Mouse (Mus musculus) midbrain, embryonic 16.5 days (tissue): ENCODE results near the gene Thy1. TPM values are rescaled to one million over a fixed set of nuclear protein-coding genes. Genes with fewer than 3 reads are reported as not detected.
A peak's percentile ranks its signal among the peaks of the same experiment; 100 is the strongest.

Experiments used
- ATAC-seq: fragments of 200-750 bp; cut with Nextera tagmentation; 2 replicates; pipeline ENCODE4 v1.8.0; 2017; ENCODE audit warnings: moderate TSS enrichment
- H3K27ac ChIP-seq: fragments of 300-500 bp; sonication (generic); 2 replicates; pipeline ENCODE4 v1.5.1; 2014; ENCODE audit warnings: mild to moderate bottlenecking, low read length, mixed read lengths
- H3K27me3 ChIP-seq: fragments of 300-500 bp; sonication (generic); 2 replicates; pipeline ENCODE4 v1.6.1; 2014; ENCODE audit warnings: low read depth, low read length, mixed read lengths; ENCODE audit not compliant: control insufficient read depth, insufficient read depth
- H3K36me3 ChIP-seq: fragments of 300-500 bp; sonication (generic); 2 replicates; pipeline ENCODE4 v1.6.1; 2014; ENCODE audit warnings: mild to moderate bottlenecking, low read length, moderate library complexity, mixed read lengths; ENCODE audit not compliant: control insufficient read depth, insufficient read depth
- H3K4me1 ChIP-seq: fragments of 300-500 bp; sonication (generic); 2 replicates; pipeline ENCODE4 v1.6.1; 2014; ENCODE audit warnings: mild to moderate bottlenecking, low read length, mixed read lengths; ENCODE audit not compliant: control insufficient read depth, insufficient read depth
- H3K4me2 ChIP-seq: fragments of 300-500 bp; sonication (generic); 2 replicates; pipeline ENCODE4 v1.6.1; 2014; ENCODE audit warnings: mild to moderate bottlenecking, low read length, mixed read lengths
- H3K4me3 ChIP-seq: fragments of 300-500 bp; sonication (generic); 2 replicates; pipeline ENCODE4 v1.5.1; 2014; ENCODE audit warnings: low read depth, mild to moderate bottlenecking, low read length, moderate library complexity, mixed read lengths
- H3K9ac ChIP-seq: fragments of 300-500 bp; sonication (generic); 2 replicates; pipeline ENCODE4 v1.6.1; 2014; ENCODE audit warnings: low read depth, low read length, mixed read lengths
- H3K9me3 ChIP-seq: fragments of 300-500 bp; sonication (generic); replicated peaks from 2 replicates; pipeline ENCODE4 v1.6.1; 2014; ENCODE audit warnings: mild to moderate bottlenecking, low read length, mixed read lengths; ENCODE audit not compliant: control insufficient read depth, poor library complexity, severe bottlenecking
- whole genome bisulfite sequencing: fragments of 180-500 bp; shearing (Covaris S2); extraction: QIAGEN DNeasy Blood & Tissue Kit; methylation state at CpG from one replicate; pipeline ENCODE4 v1.1.7; 2014; 5-methylcytosine and 5-hydroxymethylcytosine counted together
- polyA plus RNA-seq: library from polyadenylated mRNA; unstranded; fragments of >200 nt; fragmentation: Nextera tagmentation; extraction: Ambion mirVana; gene quantifications from 2 replicates; pipeline ENCODE4 v1.2.1, GENCODE M21; 2015

Thy1 gene
- polyA plus RNA-seq = 2.9 and 6.4 TPM in 2 replicates

DNA sequence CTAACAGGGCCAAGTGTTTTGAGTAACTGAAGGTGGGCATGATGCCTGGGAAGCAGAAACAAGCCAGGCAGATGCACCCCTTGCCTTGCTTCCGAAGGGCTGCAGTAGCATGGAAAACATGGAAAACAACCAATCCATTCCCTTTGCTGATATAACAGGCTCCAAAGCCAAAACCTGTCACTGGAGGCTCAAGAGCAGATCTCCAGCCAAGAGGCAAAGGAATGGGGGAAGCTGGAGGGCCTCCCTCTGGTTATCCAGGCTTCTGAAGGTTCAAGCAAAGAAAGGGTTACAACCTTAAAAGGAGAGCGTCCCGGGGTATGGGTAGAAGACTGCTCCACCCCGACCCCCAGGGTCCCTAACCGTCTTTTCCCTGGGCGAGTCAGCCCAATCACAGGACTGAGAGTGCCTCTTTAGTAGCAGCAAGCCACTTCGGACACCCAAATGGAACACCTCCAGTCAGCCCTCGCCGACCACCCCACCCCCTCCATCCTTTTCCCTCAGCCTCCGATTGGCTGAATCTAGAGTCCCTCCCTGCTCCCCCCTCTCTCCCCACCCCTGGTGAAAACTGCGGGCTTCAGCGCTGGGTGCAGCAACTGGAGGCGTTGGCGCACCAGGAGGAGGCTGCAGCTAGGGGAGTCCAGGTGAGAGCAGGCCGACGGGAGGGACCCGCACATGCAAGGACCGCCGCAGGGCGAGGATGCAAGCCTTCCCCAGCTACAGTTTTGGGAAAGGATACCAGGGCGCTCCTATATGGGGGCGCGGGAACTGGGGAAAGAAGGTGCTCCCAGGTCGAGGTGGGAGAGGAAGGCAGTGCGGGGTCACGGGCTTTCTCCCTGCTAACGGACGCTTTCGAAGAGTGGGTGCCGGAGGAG lies at the start of gene Thy1:
TSS of gene Thy1 (plus strand) at position 549 of the 872 bp plus-strand sequence.
- Histone ChIP-seq H3K4me2 (peak within 1 kb of the TSS; percentile 62), H3K9ac (peak within 1 kb of the TSS; percentile 42), H3K36me3 (no peaks in the 10 kb centered on the region), H3K4me3 (peak within 1 kb of the TSS; percentile 43), H3K4me1 (peaks cover 16% of the 10 kb centered on the region; the same call in 1 of the 2 replicates), H3K9me3 (no peaks in the 10 kb centered on the region), H3K27ac (no peak within 1 kb of the TSS), H3K27me3 (peaks cover 16% of the 10 kb centered on the region)
- ATAC-seq = peak; percentile 70
- under 1% methylated on average over 29 of the region's 30 CpGs for WGBS

DNA sequence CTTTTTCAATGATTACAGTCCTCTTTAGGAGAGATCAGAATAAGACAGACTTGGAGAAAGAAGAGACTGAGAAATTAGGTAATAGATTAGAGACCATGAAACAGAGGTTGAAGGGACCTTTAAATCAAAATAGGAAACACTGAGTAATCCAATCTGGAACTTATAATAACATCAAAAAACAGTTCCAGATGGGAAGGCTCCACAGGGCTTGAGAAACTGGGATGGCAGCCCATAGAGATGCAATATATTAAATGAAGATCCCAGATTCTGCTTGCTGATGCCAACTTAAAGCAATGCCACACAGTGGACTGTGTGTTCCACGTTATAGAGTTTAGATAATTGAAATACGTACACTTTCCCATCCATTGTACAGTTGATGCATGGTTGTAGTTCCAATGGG lies 45.5 kb upstream of the Thy1 start:
- H3K27me3 ChIP-seq = no peaks in the 10 kb centered on the region
- H3K4me2 ChIP-seq = no peak overlapping the region
- no peak for ATAC-seq
- 78% methylated on average over 2 of the region's 2 CpGs for WGBS
- H3K4me1 ChIP-seq = no peaks in the 10 kb centered on the region; the same call in 1 of the 2 replicates
- H3K36me3 ChIP-seq = no peaks in the 10 kb centered on the region
- H3K9me3 ChIP-seq = no peaks in the 10 kb centered on the region
- no peak overlapping the region for H3K9ac ChIP-seq
- no peak overlapping the region for H3K4me3 ChIP-seq
- H3K27ac ChIP-seq = no peak overlapping the region

DNA sequence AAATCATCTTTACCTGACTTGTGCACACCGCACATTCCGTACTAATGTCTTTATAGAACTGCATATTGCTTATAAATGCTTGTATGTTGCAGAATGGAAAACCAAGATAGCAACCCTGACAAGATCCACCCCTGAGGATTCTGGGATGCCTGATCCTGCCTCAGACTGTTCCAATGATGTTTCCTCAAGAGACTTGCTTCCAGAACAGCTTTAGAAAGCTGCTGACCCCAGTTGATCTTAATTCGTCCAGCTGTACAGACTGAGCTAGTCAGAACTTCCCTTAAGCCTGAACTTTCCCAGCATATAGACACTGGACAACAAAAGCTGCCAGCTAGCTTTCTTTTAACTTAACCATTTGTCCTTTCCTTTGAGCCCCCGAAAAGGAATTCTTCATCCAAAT lies 44.3 kb upstream of the Thy1 start:
- Histone ChIP-seq H3K4me1 (no peaks in the 10 kb centered on the region), H3K36me3 (no peaks in the 10 kb centered on the region), H3K4me2 (no peak overlapping the region), H3K27ac (no peak overlapping the region), H3K9ac (no peak overlapping the region), H3K27me3 (no peaks in the 10 kb centered on the region), H3K4me3 (no peak overlapping the region), H3K9me3 (no peaks in the 10 kb centered on the region)
- WGBS = 70% methylated on average over 4 of the region's 4 CpGs
- no peak for ATAC-seq

DNA sequence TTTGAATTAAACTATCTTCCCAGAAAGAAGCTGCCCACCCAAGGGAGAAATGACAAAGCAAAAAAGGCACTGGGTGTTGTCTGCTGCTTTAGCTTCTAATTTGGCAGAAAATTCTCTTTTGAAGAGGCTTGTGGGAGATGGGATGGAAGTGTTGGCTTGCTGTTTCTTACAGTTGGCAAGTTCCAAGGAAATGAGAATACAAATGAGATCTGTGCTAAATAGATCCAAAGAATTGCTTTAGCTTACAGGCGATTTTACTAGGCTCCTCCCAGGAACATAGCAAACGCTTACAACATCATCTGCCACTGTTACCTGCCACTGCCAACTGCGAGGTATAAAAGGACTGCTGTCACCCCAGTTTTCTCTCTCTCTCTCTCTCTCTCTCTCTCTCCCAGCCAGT lies 38.8 kb upstream of the Thy1 start:
- Histone ChIP-seq H3K9me3 (no peaks in the 10 kb centered on the region), H3K27ac (no peak overlapping the region), H3K4me2 (no peak overlapping the region), H3K9ac (no peak overlapping the region), H3K4me3 (no peak overlapping the region), H3K4me1 (no peaks in the 10 kb centered on the region), H3K36me3 (no peaks in the 10 kb centered on the region), H3K27me3 (no peaks in the 10 kb centered on the region)
- WGBS = 74% methylated on average over 3 of the region's 3 CpGs
- no peak for ATAC-seq

- H3K27me3 ChIP-seq = no peaks in the 10 kb centered on the region
Measured at GRCm38 (mm10) chr9:44005305-44005704, 37.9 kb upstream of the Thy1 start.

GRCm38 (mm10) chr9:44007323-44007722 lies 35.9 kb upstream of the Thy1 start:
- Histone ChIP-seq H3K4me2 (no peak overlapping the region), H3K27me3 (no peaks in the 10 kb centered on the region), H3K4me1 (peaks cover 5% of the 10 kb centered on the region), H3K36me3 (no peaks in the 10 kb centered on the region), H3K9ac (no peak overlapping the region), H3K9me3 (no peaks in the 10 kb centered on the region), H3K4me3 (no peak overlapping the region), H3K27ac (no peak overlapping the region)
- WGBS = 69% methylated on average over 2 of the region's 2 CpGs
- ATAC-seq = no peak

More at GRCm38 (mm10) chr9:44005305-44005704, 37.9 kb upstream of the Thy1 start:
- no peak for ATAC-seq
- no peak overlapping the region for H3K27ac ChIP-seq
- H3K9me3 ChIP-seq = no peaks in the 10 kb centered on the region
- H3K9ac ChIP-seq = no peak overlapping the region
- WGBS = 89% methylated on average over 3 of the region's 3 CpGs
- no peak overlapping the region for H3K4me2 ChIP-seq
- no peaks in the 10 kb centered on the region for H3K4me1 ChIP-seq
- H3K36me3 ChIP-seq = no peaks in the 10 kb centered on the region
- H3K4me3 ChIP-seq = no peak overlapping the region

GRCm38 (mm10) chr9:44007991-44008390 lies 35.2 kb upstream of the Thy1 start:
- no peak for ATAC-seq
- Histone ChIP-seq H3K9me3 (no peaks in the 10 kb centered on the region), H3K27ac (no peak overlapping the region), H3K27me3 (no peaks in the 10 kb centered on the region), H3K36me3 (no peaks in the 10 kb centered on the region), H3K4me2 (no peak overlapping the region), H3K9ac (no peak overlapping the region), H3K4me1 (peaks cover 10% of the 10 kb centered on the region), H3K4me3 (no peak overlapping the region)
- WGBS = 52% methylated on average over 3 of the region's 3 CpGs

GRCm38 (mm10) chr9:44010900-44011299 lies 32.3 kb upstream of the Thy1 start:
- Histone ChIP-seq H3K27me3 (no peaks in the 10 kb centered on the region), H3K4me1 (peaks cover 14% of the 10 kb centered on the region), H3K9ac (no peak overlapping the region), H3K27ac (no peak overlapping the region), H3K9me3 (no peaks in the 10 kb centered on the region), H3K36me3 (no peaks in the 10 kb centered on the region), H3K4me2 (no peak overlapping the region), H3K4me3 (no peak overlapping the region)
- no peak for ATAC-seq
- WGBS = 76% methylated on average over 3 of the region's 3 CpGs

DNA sequence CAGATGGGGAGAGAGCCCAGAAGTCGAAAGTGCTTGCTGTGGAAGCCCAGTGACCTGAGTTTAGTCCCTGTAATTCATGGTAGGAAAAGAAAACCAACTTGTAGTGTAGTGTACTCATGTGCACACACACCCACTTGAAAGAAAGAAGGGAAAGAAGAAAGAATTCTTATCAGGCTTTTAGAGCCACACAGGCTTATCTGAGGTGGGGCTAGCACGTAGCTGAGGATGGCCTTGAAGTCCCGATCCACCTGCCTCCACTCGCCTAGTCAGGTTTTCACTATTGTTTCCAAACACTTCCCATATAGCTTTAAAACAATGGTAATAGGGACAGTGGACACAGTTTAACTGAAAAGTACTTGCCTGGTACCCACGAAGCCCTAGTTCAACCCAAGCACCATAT lies 31.5 kb upstream of the Thy1 start:
- H3K4me1 ChIP-seq = peaks cover 14% of the 10 kb centered on the region
- no peaks in the 10 kb centered on the region for H3K9me3 ChIP-seq
- 0 out of 2 replicates have a peak overlapping the region, but pooled peaks have one; percentile 2 for H3K27ac ChIP-seq
- no peak overlapping the region for H3K4me3 ChIP-seq
- no peaks in the 10 kb centered on the region for H3K27me3 ChIP-seq
- no peak overlapping the region for H3K9ac ChIP-seq
- no peak overlapping the region for H3K4me2 ChIP-seq
- 84% methylated on average over 5 of the region's 5 CpGs for WGBS
- no peaks in the 10 kb centered on the region for H3K36me3 ChIP-seq
- no peak for ATAC-seq
